Mouse (Mus musculus) embryonic fibroblast, embryonic 13.5 days (primary cell): ENCODE results near the gene Nos1.

Source experiments
- CTCF ChIP-seq: IDR thresholded peaks from 2 replicates; pipeline ENCODE4 v1.5.1; 2011; ENCODE audit warnings: mild to moderate bottlenecking, control low read depth, low read length, moderate library complexity, borderline replicate concordance; ENCODE audit not compliant: insufficient read depth
- POLR2A ChIP-seq: IDR thresholded peaks from 2 replicates; pipeline ENCODE4 v1.6.1; 2011; ENCODE audit warnings: low read depth, mild to moderate bottlenecking, control low read depth, low read length, moderate library complexity

- TF ChIP-seq CTCF (no peak), POLR2A (no peak)
These were observed 21.3 kb downstream of the Nos1 start for GRCm38 (mm10) chr5:117802071-117802521.
